In genomic region chr1:184274704-184275103, GRCm38 (mm10) we compare ENCODE assay signal across 27 mouse cellular contexts.
A peak's percentile ranks its signal among the peaks of the same experiment; 100 is the strongest.
DNase-seq lines count a peak whose midpoint lies in the region; ATAC-seq and TF ChIP-seq lines count a peak whose summit lies in the region.
"Had no signal": no experiment of that assay in that cellular context is flagged by ENCODE, and none has a peak within 500 bp of the region (broad histone marks: within the 10 kb centered on the region; RNA-seq: fewer than 3 reads in every experiment).

No protein-coding gene starts in this region.

- TF ChIP-seq EP300 in lung, postnatal 0 days (IDR thresholded peaks at IDR 0.05), result no peak

- DNase-seq in lung, postnatal 0 days (ENCODE audit: low spot score), result peak; percentile 50
- DNase-seq in lung, postnatal 4 days, result no peak
- no peak for DNase-seq in embryo, embryonic 9.5 days (ENCODE audit: extremely low spot score)
- DNase-seq in thymus, postnatal 25 days, result no peak
- no peak for DNase-seq in heart, postnatal 25 days (ENCODE audit: low spot score)
- DNase-seq: adrenal gland, adult 8-10 months; adrenal gland, postnatal 25 days; cerebellum, adult 11-12 months; cerebellum, adult 8-10 months; cerebellum, postnatal 10 days; cerebellum, postnatal 36 days; forebrain, postnatal 0 days; gastrocnemius, adult 2 months; gastrocnemius, postnatal 36 days; heart, postnatal 14 days had no signal

- 43% methylated on average over 6 of the region's 6 CpGs for WGBS in lung, postnatal 0 days

- H3K27ac ChIP-seq in lung, postnatal 0 days (ENCODE audit: low read length), result no peak overlapping the region
- H3K27ac ChIP-seq: embryonic facial prominence, embryonic 12.5 days; embryonic facial prominence, embryonic 15.5 days; gastrocnemius, adult 2 months; heart, embryonic 15.5 days; hindbrain, embryonic 10.5 days; hindbrain, embryonic 13.5 days; intestine, embryonic 15.5 days had no signal

- intact Hi-C loops in heart, postnatal 25 days (cut with DNase I), result no loop called here

- no peak overlapping the region for H3K4me2 ChIP-seq in lung, postnatal 0 days (replicated peaks; ENCODE audit: low read depth, low read length)
- H3K4me2 ChIP-seq: embryonic facial prominence, embryonic 12.5 days; embryonic facial prominence, embryonic 15.5 days; heart, embryonic 12.5 days; heart, embryonic 15.5 days; hindbrain, embryonic 13.5 days; intestine, embryonic 15.5 days had no signal

- H3K27me3 ChIP-seq in lung, postnatal 0 days (replicated peaks; ENCODE audit: insufficient read depth, low read length), result no peaks in the 10 kb centered on the region
- H3K27me3 ChIP-seq: intestine, embryonic 15.5 days had no signal

- no peaks in the 10 kb centered on the region for H3K9me3 ChIP-seq in lung, postnatal 0 days (ENCODE audit: low read length)
- H3K9me3 ChIP-seq: embryonic facial prominence, embryonic 12.5 days; embryonic facial prominence, embryonic 15.5 days; heart, embryonic 12.5 days; heart, embryonic 15.5 days; hindbrain, embryonic 10.5 days; hindbrain, embryonic 13.5 days; intestine, embryonic 15.5 days had no signal

- no peak overlapping the region for H3K9ac ChIP-seq in lung, postnatal 0 days (replicated peaks; ENCODE audit: low read depth)
- H3K9ac ChIP-seq: embryonic facial prominence, embryonic 12.5 days; embryonic facial prominence, embryonic 15.5 days; forebrain, postnatal 0 days; heart, embryonic 12.5 days; heart, embryonic 15.5 days; hindbrain, embryonic 13.5 days; intestine, embryonic 15.5 days had no signal

- H3K36me3 ChIP-seq in lung, postnatal 0 days (ENCODE audit: insufficient read depth, low read length), result no peaks in the 10 kb centered on the region
- H3K36me3 ChIP-seq: embryonic facial prominence, embryonic 12.5 days; embryonic facial prominence, embryonic 15.5 days; heart, embryonic 12.5 days; heart, embryonic 15.5 days; hindbrain, embryonic 10.5 days; hindbrain, embryonic 13.5 days; intestine, embryonic 15.5 days had no signal

- no peak overlapping the region for H3K4me3 ChIP-seq in lung, postnatal 0 days (ENCODE audit: low read depth, low read length)
- H3K4me3 ChIP-seq: embryonic facial prominence, embryonic 12.5 days; embryonic facial prominence, embryonic 15.5 days; gastrocnemius, adult 2 months; heart, embryonic 12.5 days; heart, embryonic 15.5 days; hindbrain, embryonic 10.5 days; hindbrain, embryonic 13.5 days; intestine, embryonic 15.5 days had no signal

- no peak for ATAC-seq in lung, postnatal 0 days
- peak; percentile 85 for ATAC-seq in granulocyte monocyte progenitor cell, adult 5-6 weeks (replicated peaks; ENCODE audit: poor library complexity, severe bottlenecking)
- ATAC-seq in monocyte, adult 5-6 weeks (replicated peaks; ENCODE audit: insufficient number of reproducible peaks, low FRiP score, low TSS enrichment, poor library complexity, severe bottlenecking), result 0 out of 2 replicates have a peak, but pooled peaks have one; percentile 53
- ATAC-seq: activated CD4-positive, CD25-positive, alpha-beta regulatory T cell, adult 4 months; forebrain, embryonic 14.5 days; forebrain, postnatal 0 days; hindbrain, embryonic 16.5 days had no signal

- no peaks in the 10 kb centered on the region for H3K4me1 ChIP-seq in lung, postnatal 0 days (ENCODE audit: insufficient read depth, low read depth, low read length)
- H3K4me1 ChIP-seq: embryonic facial prominence, embryonic 12.5 days; embryonic facial prominence, embryonic 15.5 days; heart, embryonic 12.5 days; heart, embryonic 15.5 days; hindbrain, embryonic 10.5 days; hindbrain, embryonic 13.5 days had no signal

- no peak for TF ChIP-seq CTCF in lung, postnatal 0 days (IDR thresholded peaks at IDR 0.05)
